Mouse (Mus musculus) bone marrow, adult 2 months (tissue): ENCODE data around the gene Gfpt2.

Experiments used
- CTCF ChIP-seq: fragments of 200-500 bp; IDR thresholded peaks from 2 replicates; pipeline ENCODE4 v1.5.1; 2011; ENCODE audit warnings: low read length, control low read depth; ENCODE audit not compliant: control insufficient read depth, insufficient read depth
- POLR2A ChIP-seq: fragments of 200-500 bp; IDR thresholded peaks from 2 replicates; pipeline ENCODE4 v1.6.1; 2011; ENCODE audit warnings: low read depth, mild to moderate bottlenecking, control low read depth, low read length, borderline replicate concordance; ENCODE audit not compliant: control insufficient read depth

GRCm38 (mm10) chr11:49822337-49822736 is 28.4 kb downstream of the Gfpt2 start:
- no peak for TF ChIP-seq POLR2A
- no peak for TF ChIP-seq CTCF
